Mouse (Mus musculus) heart, embryonic 13.5 days (tissue): Measurements from ENCODE around the gene Gm11096. TPM values are rescaled to one million over a fixed set of nuclear protein-coding genes. Genes with fewer than 3 reads are reported as not detected.
A peak's percentile ranks its signal among the peaks of the same experiment; 100 is the strongest.

ENCODE experiments used
- ATAC-seq: fragments of 200-750 bp; cut with Nextera tagmentation; 2 replicates; pipeline ENCODE4 v1.8.0; 2017; ENCODE audit warnings: moderate TSS enrichment; ENCODE audit not compliant: insufficient number of reproducible peaks, low FRiP score, low TSS enrichment; ENCODE audit errors: extremely low read depth
- H3K27ac ChIP-seq: fragments of 300-500 bp; sonication (generic); replicated peaks from 2 replicates; pipeline ENCODE4 v1.5.1; 2015; ENCODE audit warnings: moderate library complexity, mild to moderate bottlenecking, inconsistent platforms
- H3K27me3 ChIP-seq: fragments of 300-500 bp; sonication (generic); replicated peaks from 2 replicates; pipeline ENCODE4 v1.6.1; 2015; ENCODE audit warnings: mild to moderate bottlenecking, inconsistent platforms
- H3K36me3 ChIP-seq: fragments of 300-500 bp; sonication (generic); 2 replicates; pipeline ENCODE4 v1.6.1; 2015; ENCODE audit warnings: mild to moderate bottlenecking, inconsistent platforms
- H3K4me1 ChIP-seq: fragments of 300-500 bp; sonication (generic); 2 replicates; pipeline ENCODE4 v1.6.1; 2015; ENCODE audit warnings: inconsistent platforms
- H3K4me2 ChIP-seq: fragments of 300-500 bp; sonication (generic); 2 replicates; pipeline ENCODE4 v1.6.1; 2015; ENCODE audit warnings: inconsistent platforms, mild to moderate bottlenecking, moderate library complexity
- H3K4me3 ChIP-seq: fragments of 300-500 bp; sonication (generic); 2 replicates; pipeline ENCODE4 v1.5.1; 2015; ENCODE audit warnings: moderate library complexity, mild to moderate bottlenecking, inconsistent platforms
- H3K9ac ChIP-seq: fragments of 300-500 bp; sonication (generic); 2 replicates; pipeline ENCODE4 v1.6.1; 2015; ENCODE audit warnings: inconsistent platforms, mild to moderate bottlenecking, moderate library complexity
- H3K9me3 ChIP-seq: fragments of 300-500 bp; sonication (generic); 2 replicates; pipeline ENCODE4 v1.6.1; 2016; ENCODE audit warnings: inconsistent platforms
- WGBS: fragments of 180-500 bp; shearing (Covaris S2); methylation state at CpG from one replicate; pipeline ENCODE4 v1.1.7; 2015; ENCODE audit warnings: mixed read lengths; 5-methylcytosine and 5-hydroxymethylcytosine counted together
- polyA plus RNA-seq: library from polyadenylated mRNA; unstranded; fragments of >200 nt; fragmentation: Nextera tagmentation; extraction: Ambion mirVana; gene quantifications from 2 replicates; pipeline ENCODE4 v1.2.1, GENCODE M21; 2015

The Gm11096 gene
- polyA plus RNA-seq, 1 experiment from 2014 or later, result not detected

- 58% methylated on average over 10 of the region's 10 CpGs for WGBS
- no peak overlapping the region for H3K4me2 ChIP-seq
- no peak overlapping the region for H3K9ac ChIP-seq
- H3K27ac ChIP-seq, result peak overlapping the region; percentile 1; the same call in 1 of the 2 replicates
- peaks cover 29% of the 10 kb centered on the region for H3K4me1 ChIP-seq
- peaks cover 78% of the 10 kb centered on the region for H3K36me3 ChIP-seq
- H3K27me3 ChIP-seq, result no peaks in the 10 kb centered on the region
- no peak for ATAC-seq
- no peaks in the 10 kb centered on the region for H3K9me3 ChIP-seq
- no peak overlapping the region for H3K4me3 ChIP-seq
Measured at GRCm38 (mm10) chr17:81424256-81424912, 17.2 kb upstream of the Gm11096 start.

GRCm38 (mm10) chr17:81427245-81427644, 14.3 kb upstream of the Gm11096 start:
- 77% methylated on average over 7 of the region's 7 CpGs for WGBS
- H3K9me3 ChIP-seq, result no peaks in the 10 kb centered on the region
- ATAC-seq, result no peak
- H3K4me2 ChIP-seq, result no peak overlapping the region
- H3K4me3 ChIP-seq, result no peak overlapping the region
- H3K9ac ChIP-seq, result no peak overlapping the region
- H3K36me3 ChIP-seq, result peaks cover 81% of the 10 kb centered on the region
- H3K27me3 ChIP-seq, result no peaks in the 10 kb centered on the region
- no peak overlapping the region for H3K27ac ChIP-seq
- H3K4me1 ChIP-seq, result peaks cover 24% of the 10 kb centered on the region

DNA sequence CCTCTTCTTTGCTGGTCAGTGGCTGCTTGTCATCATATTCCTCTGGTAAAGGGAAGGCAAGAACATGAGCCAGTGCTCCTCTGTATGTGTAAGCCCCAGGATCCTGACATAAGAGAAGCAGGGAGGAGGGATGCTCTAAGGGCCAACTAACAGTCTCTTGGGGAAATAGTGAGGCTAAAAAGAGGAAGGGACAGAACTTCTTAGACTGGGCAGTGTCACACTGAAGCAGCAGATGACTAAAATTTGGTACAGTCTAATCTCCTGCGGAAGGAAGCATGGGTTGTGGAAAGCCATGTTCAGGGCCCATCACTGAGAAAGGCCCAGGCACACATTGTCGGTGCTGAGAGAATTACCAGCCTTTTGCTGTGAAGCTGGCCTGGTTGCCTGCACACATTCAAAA, 8.8 kb upstream of the Gm11096 start:
- peaks cover 85% of the 10 kb centered on the region for H3K36me3 ChIP-seq
- H3K4me2 ChIP-seq, result no peak overlapping the region
- no peak overlapping the region for H3K4me3 ChIP-seq
- 0 out of 2 replicates have a peak overlapping the region, but pooled peaks have one; percentile 12 for H3K27ac ChIP-seq
- 69% methylated on average over 2 of the region's 2 CpGs for WGBS
- peaks cover 20% of the 10 kb centered on the region for H3K4me1 ChIP-seq
- ATAC-seq, result no peak
- no peak overlapping the region for H3K9ac ChIP-seq
- no peaks in the 10 kb centered on the region for H3K27me3 ChIP-seq
- no peaks in the 10 kb centered on the region for H3K9me3 ChIP-seq

DNA sequence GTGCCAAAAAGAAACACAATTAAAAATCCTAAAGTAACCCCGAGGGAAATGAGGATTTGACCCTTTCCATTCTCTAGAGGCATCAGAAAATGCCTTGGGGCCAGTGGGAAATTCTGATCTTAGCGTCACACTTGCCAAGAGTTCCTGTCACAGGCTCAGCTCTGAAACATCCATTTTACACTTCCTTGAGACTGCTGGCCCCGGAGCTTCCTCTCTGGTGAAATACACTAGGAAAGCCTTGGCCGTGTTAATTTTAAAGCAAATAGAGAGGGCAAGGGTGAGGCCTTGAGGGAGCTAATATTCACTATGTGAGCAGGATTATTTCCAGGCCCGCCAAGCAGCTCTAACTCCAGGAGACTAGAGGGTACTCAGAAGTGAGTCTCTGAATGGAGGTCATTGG, 8.4 kb upstream of the Gm11096 start:
- no peaks in the 10 kb centered on the region for H3K9me3 ChIP-seq
- peaks cover 20% of the 10 kb centered on the region for H3K4me1 ChIP-seq
- H3K27ac ChIP-seq, result no peak overlapping the region
- no peaks in the 10 kb centered on the region for H3K27me3 ChIP-seq
- H3K4me2 ChIP-seq, result no peak overlapping the region
- H3K4me3 ChIP-seq, result no peak overlapping the region
- no peak overlapping the region for H3K9ac ChIP-seq
- 52% methylated on average over 5 of the region's 5 CpGs for WGBS
- no peak for ATAC-seq
- H3K36me3 ChIP-seq, result peaks cover 85% of the 10 kb centered on the region

DNA sequence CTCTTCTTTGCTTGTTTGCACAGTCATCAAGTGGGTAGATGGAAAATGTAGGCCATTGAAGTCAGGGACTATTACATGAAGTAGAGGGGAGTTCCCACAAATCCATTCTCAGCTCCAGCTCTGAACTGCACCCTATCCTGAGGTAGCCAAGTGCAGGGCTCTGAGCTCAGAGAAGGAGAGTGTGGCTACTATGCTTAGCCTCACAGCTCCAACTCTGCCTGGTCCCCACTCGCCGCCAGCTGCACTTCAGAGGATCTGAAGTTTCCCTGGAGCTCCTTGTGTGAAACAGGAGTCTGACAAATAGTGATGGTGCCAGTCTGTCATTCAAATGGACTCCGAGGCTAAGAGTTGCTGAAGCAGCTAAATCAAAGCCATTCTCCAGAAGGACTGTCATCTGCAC, 13.7 kb downstream of the Gm11096 start:
- H3K27me3 ChIP-seq, result no peaks in the 10 kb centered on the region
- H3K9me3 ChIP-seq, result no peaks in the 10 kb centered on the region
- H3K9ac ChIP-seq, result no peak overlapping the region
- H3K4me1 ChIP-seq, result peaks cover 60% of the 10 kb centered on the region
- 58% methylated on average over 3 of the region's 3 CpGs for WGBS
- no peak overlapping the region for H3K4me2 ChIP-seq
- H3K27ac ChIP-seq, result no peak overlapping the region; the same call in 1 of the 2 replicates
- H3K4me3 ChIP-seq, result no peak overlapping the region
- no peak for ATAC-seq
- no peaks in the 10 kb centered on the region for H3K36me3 ChIP-seq

GRCm38 (mm10) chr17:81455977-81456376, 14.4 kb downstream of the Gm11096 start:
- H3K4me2 ChIP-seq, result no peak overlapping the region
- ATAC-seq, result no peak
- peaks cover 64% of the 10 kb centered on the region for H3K4me1 ChIP-seq
- no peaks in the 10 kb centered on the region for H3K27me3 ChIP-seq
- H3K36me3 ChIP-seq, result no peaks in the 10 kb centered on the region
- H3K4me3 ChIP-seq, result no peak overlapping the region
- 64% methylated on average over 7 of the region's 7 CpGs for WGBS
- no peaks in the 10 kb centered on the region for H3K9me3 ChIP-seq
- no peak overlapping the region for H3K9ac ChIP-seq
- no peak overlapping the region for H3K27ac ChIP-seq

DNA sequence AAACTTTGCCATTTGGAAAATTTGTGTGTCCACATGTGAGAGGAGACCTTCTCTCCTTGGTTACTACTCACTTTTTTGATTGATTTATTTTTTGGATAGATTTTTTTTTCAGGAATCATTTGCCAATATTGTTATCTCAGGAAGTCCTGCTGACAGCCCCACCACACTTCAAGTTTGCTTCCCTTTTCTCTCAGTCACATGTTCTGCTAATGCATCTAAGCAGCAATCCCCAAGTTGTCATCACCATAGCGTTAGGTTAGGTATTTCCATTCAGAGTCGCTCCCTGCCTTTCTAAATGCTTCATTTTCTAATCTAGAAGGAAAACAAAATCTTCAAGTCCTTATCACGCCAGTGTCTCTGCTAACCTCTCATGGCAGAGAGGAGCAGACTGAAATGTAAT, 17.8 kb downstream of the Gm11096 start:
- H3K4me1 ChIP-seq, result peaks cover 55% of the 10 kb centered on the region
- H3K9ac ChIP-seq, result no peak overlapping the region
- WGBS, result 33% methylated on average over 3 of the region's 3 CpGs
- H3K9me3 ChIP-seq, result no peaks in the 10 kb centered on the region
- no peak overlapping the region for H3K27ac ChIP-seq
- no peaks in the 10 kb centered on the region for H3K36me3 ChIP-seq
- no peak overlapping the region for H3K4me2 ChIP-seq
- no peak for ATAC-seq
- no peaks in the 10 kb centered on the region for H3K27me3 ChIP-seq
- no peak overlapping the region for H3K4me3 ChIP-seq

DNA sequence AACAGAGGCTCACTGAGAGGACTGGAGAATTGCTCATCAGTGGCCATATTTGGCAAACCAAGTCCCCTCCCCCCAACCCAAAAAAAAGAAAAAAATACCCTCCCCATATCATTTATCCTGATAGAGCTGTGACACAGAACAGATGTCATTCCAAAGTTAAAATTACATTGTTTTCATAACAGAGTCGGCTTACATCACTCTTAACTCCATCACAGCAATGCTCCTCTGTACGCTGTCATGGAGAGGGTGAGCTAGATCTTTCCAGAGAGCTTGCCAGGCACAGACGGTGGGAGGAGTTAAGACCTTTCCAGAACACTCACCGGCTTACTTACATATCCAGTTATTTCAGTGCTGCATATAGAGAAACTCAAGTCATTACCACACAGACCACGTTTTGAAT, 27.4 kb downstream of the Gm11096 start:
- no peaks in the 10 kb centered on the region for H3K9me3 ChIP-seq
- ATAC-seq, result peak; percentile 61; the same call in 1 of the 2 replicates
- H3K27me3 ChIP-seq, result no peaks in the 10 kb centered on the region
- H3K9ac ChIP-seq, result peak overlapping the region; percentile 16; the same call in 1 of the 2 replicates
- H3K4me1 ChIP-seq, result peaks cover 27% of the 10 kb centered on the region
- peaks cover 8% of the 10 kb centered on the region for H3K36me3 ChIP-seq
- H3K4me2 ChIP-seq, result no peak overlapping the region
- no peak overlapping the region for H3K4me3 ChIP-seq
- WGBS, result 25% methylated on average over 5 of the region's 5 CpGs
- H3K27ac ChIP-seq, result peak overlapping the region; percentile 83

DNA sequence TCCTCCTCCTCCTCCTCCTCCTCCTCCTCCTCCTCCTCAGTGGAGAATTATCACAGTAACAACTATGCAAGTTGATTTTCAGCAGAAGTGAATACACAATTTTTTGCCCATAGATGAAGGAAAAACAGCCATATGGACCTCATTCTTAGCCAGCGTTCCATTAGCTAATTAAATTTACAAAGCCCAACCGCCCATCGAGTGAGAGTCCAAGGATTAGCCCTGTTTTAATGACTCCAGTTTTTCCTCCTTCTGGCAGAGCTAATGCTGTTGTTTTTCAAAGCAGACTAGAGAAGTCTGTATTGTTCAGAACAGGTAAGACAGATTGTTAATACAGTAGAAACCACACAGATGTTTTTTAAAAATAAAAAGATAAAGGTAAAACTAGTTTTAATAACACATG, 31.8 kb downstream of the Gm11096 start:
- Histone ChIP-seq H3K4me3 (no peak overlapping the region), H3K4me2 (no peak overlapping the region), H3K27ac (no peak overlapping the region), H3K9ac (no peak overlapping the region), H3K9me3 (no peaks in the 10 kb centered on the region), H3K36me3 (peaks cover 8% of the 10 kb centered on the region), H3K27me3 (no peaks in the 10 kb centered on the region), H3K4me1 (peaks cover 34% of the 10 kb centered on the region)
- no peak for ATAC-seq
- 75% methylated on average over 3 of the region's 3 CpGs for WGBS

DNA sequence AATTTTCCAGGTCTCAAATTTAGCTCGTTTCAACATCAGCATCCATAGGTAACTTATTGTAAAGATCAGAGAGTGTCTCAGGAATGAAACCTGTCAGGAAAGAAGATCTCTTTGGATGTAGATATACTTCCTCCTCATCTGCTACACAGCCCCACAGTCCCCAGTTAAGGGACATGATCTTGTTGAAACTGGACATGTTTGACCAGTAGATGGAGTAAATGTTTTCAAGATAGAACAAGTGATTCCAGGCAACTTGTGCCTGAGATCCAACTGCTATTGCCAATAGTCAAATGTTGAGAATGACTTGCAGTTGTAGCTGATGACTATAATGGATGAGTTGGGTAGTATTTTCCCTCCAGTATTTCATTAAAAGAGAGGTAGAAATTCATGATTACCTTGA, 35.9 kb downstream of the Gm11096 start:
- no peak overlapping the region for H3K4me2 ChIP-seq
- H3K4me1 ChIP-seq, result peaks cover 46% of the 10 kb centered on the region
- no peak overlapping the region for H3K27ac ChIP-seq
- WGBS, result 81% methylated on average over 1 of the region's 1 CpGs
- no peaks in the 10 kb centered on the region for H3K27me3 ChIP-seq
- no peak overlapping the region for H3K9ac ChIP-seq
- no peaks in the 10 kb centered on the region for H3K9me3 ChIP-seq
- H3K4me3 ChIP-seq, result no peak overlapping the region
- H3K36me3 ChIP-seq, result peaks cover 5% of the 10 kb centered on the region; the same call in 1 of the 2 replicates
- ATAC-seq, result no peak

GRCm38 (mm10) chr17:81479807-81480206, 38.2 kb downstream of the Gm11096 start:
- WGBS, result 48% methylated on average over 4 of the region's 4 CpGs
- Histone ChIP-seq H3K4me3 (no peak overlapping the region), H3K4me2 (peak overlapping the region; percentile 55), H3K27me3 (no peaks in the 10 kb centered on the region), H3K27ac (peak overlapping the region; percentile 80), H3K36me3 (peaks cover 10% of the 10 kb centered on the region; the same call in 1 of the 2 replicates), H3K4me1 (peaks cover 67% of the 10 kb centered on the region), H3K9me3 (no peaks in the 10 kb centered on the region), H3K9ac (no peak overlapping the region)
- no peak for ATAC-seq
